Mouse (Mus musculus) E14TG2a.4 (cell line): ENCODE measurements at regions not wholly inside any gene's neighbourhood (a gene's known extent, or its start where the extent isn't known, plus 50 kb on each side); places are given as distances from the start of the nearest gene placed in this dataset.
"Not testable (repeated sequence)": the region's sequence is repeated elsewhere in the genome, so short reads cannot be mapped to it uniquely, and the experiment has no call there.

Experiments used
- H3K27me3 ChIP-seq: 2 replicates; pipeline ENCODE4 v1.6.1; 2014; ENCODE audit warnings: low read length, control low read depth; ENCODE audit not compliant: insufficient read depth
- H3K36me3 ChIP-seq: 2 replicates; pipeline ENCODE4 v1.6.1; 2014; ENCODE audit warnings: low read length, control low read depth; ENCODE audit not compliant: insufficient read depth
- H3K4me1 ChIP-seq: replicated peaks from 2 replicates; pipeline ENCODE4 v1.6.1; 2014; ENCODE audit warnings: low read depth, low read length, control low read depth
- H3K4me3 ChIP-seq: replicated peaks from 2 replicates; pipeline ENCODE4 v1.5.1; 2014; ENCODE audit warnings: mild to moderate bottlenecking, low read length
- H3K9me3 ChIP-seq: 2 replicates; pipeline ENCODE4 v1.6.1; 2014; ENCODE audit warnings: low read length, control low read depth
- CTCF ChIP-seq: conservative IDR thresholded peaks from 2 replicates; pipeline ENCODE4 v1.5.1; 2014; ENCODE audit warnings: low read length
- NANOG ChIP-seq: IDR thresholded peaks from 2 replicates; pipeline ENCODE4 v1.6.1; 2014; ENCODE audit warnings: borderline replicate concordance, low read length, mixed read lengths
- POU5F1 ChIP-seq: IDR thresholded peaks from 2 replicates; pipeline ENCODE4 v1.6.1; 2014; ENCODE audit warnings: low read length, borderline replicate concordance

DNA sequence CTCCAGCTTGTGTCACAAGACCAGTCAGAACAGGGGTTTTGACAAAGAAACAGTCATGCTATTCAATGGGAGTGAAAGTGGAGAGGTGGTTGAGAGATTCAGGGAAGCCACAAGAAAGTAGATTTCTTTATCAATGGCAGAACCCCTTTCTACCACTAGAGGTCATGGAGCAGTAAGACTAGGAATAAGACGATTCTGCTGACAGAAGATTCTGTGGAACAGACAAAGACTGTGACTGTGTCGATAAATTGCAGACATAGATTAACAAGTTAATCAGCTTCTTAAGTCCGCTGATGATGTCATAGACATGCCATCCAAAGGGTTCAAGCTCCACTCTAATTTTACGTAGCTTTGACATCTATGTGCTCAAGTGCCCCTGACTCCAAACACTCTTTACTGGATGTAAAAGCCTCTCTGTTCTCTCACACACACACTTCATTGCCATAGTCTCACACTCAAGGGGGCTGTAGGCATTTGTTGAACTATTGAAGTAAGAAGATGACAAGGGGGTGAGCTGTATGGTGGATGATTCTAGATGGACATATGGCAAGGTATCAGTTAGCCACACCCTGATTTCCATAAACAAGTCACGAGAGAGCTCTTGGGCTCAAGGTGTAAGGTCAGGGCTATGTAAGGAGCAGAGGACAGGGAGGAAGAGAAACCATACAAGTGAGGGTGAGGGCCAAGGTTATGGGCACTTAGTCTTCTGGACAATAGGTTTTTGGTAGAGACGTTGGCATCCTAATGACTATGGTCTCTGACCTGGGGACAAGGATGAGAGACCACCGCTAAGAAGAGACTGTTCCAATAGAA, 102.9 kb upstream of the Fhl2 start:
- TF ChIP-seq POU5F1 (no peak), CTCF (peak; percentile 36)
- peaks cover 5% of the 10 kb centered on the region; the same call in 1 of the 2 replicates for H3K9me3 ChIP-seq
- H3K4me3 ChIP-seq, result no peak overlapping the region
- H3K27me3 ChIP-seq, result no peaks in the 10 kb centered on the region
- H3K4me1 ChIP-seq, result no peaks in the 10 kb centered on the region
- H3K36me3 ChIP-seq, result no peaks in the 10 kb centered on the region

DNA sequence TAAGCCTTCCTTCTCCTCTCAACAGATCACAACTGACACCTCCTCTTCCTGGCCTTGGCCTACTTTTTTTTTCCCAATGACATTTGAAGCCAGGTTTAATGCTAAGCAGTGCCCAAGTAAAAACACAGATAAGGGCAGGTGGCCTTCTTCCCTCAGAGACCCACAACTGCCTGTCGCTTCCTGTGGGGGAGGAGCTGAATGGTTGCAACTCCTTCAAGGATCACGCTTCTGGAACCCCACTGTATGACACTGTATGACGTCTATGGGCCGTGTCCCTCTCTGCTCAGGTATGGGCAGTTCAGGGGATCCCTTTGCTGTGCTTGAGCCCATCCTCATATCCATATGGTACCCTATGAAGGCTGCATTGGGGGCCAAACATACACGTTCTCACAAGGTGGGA, 103.9 kb upstream of the Fhl2 start:
- H3K4me1 ChIP-seq, result no peaks in the 10 kb centered on the region
- peaks cover 6% of the 10 kb centered on the region; the same call in 1 of the 2 replicates for H3K9me3 ChIP-seq
- H3K36me3 ChIP-seq, result no peaks in the 10 kb centered on the region
- H3K4me3 ChIP-seq, result no peak overlapping the region
- no peaks in the 10 kb centered on the region for H3K27me3 ChIP-seq
- TF ChIP-seq POU5F1 (no peak), NANOG (no peak), CTCF (no peak)

DNA sequence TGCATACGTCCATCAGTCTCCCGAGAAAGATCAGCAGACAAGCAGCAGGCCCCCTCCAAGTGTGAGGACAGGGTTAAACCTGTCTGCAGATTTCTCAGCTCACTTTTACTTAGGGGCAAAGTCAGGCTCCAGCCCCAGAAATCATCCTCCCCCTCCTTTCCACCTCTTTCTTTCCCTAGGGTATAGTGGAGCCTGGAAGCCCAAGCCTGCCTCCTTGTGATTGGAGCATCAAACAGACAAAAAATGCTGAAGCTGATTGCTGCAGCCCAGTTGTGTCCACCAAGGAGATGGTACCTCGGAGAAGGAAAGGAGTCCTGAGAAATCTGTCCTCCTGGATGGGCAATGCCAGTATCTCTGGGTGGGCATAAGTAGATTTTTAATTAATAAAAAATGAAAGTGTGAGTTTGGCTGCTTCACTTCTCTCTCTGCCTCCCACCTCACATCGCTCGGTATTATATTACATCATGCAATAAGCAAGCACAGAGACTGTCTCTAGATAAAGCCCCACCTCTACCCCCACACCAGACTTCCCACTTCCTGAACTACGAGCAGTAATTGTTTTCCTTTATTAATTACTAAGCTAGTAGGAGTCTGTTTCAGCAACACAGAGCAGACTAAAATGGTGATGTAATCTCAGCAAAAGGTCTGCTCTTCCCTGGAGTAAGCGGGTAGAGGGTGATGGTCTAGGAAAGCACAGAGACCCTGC, 105.2 kb upstream of the Fhl2 start:
- Histone ChIP-seq H3K9me3 (peaks cover 6% of the 10 kb centered on the region; the same call in 1 of the 2 replicates), H3K27me3 (no peaks in the 10 kb centered on the region), H3K36me3 (no peaks in the 10 kb centered on the region), H3K4me1 (no peaks in the 10 kb centered on the region), H3K4me3 (no peak overlapping the region)
- TF ChIP-seq POU5F1 (no peak), NANOG (no peak), CTCF (no peak)

DNA sequence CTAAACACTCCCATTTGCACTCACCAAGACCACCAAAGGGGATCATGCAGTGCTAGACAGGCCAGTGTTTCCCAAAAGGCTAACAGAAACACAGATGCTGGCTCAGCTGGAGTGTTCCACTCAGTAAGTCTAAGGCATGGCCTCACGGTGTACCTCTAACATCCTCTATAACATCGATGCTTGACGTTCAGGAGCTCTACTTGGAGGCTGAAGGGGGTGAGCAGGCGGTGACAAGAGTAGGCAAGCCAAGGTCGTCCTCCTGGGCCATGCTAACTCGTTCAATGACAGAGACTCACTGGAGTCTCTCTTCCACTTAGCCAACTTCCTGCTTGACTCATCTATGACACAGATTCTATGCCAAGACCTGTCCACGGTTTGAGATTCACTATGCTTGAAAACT, 105.9 kb upstream of the Fhl2 start:
- Histone ChIP-seq H3K4me3 (no peak overlapping the region), H3K9me3 (peaks cover 6% of the 10 kb centered on the region; the same call in 1 of the 2 replicates), H3K27me3 (no peaks in the 10 kb centered on the region), H3K4me1 (no peaks in the 10 kb centered on the region), H3K36me3 (no peaks in the 10 kb centered on the region)
- TF ChIP-seq CTCF, result no peak
- TF ChIP-seq NANOG, result no peak
- no peak for TF ChIP-seq POU5F1

DNA sequence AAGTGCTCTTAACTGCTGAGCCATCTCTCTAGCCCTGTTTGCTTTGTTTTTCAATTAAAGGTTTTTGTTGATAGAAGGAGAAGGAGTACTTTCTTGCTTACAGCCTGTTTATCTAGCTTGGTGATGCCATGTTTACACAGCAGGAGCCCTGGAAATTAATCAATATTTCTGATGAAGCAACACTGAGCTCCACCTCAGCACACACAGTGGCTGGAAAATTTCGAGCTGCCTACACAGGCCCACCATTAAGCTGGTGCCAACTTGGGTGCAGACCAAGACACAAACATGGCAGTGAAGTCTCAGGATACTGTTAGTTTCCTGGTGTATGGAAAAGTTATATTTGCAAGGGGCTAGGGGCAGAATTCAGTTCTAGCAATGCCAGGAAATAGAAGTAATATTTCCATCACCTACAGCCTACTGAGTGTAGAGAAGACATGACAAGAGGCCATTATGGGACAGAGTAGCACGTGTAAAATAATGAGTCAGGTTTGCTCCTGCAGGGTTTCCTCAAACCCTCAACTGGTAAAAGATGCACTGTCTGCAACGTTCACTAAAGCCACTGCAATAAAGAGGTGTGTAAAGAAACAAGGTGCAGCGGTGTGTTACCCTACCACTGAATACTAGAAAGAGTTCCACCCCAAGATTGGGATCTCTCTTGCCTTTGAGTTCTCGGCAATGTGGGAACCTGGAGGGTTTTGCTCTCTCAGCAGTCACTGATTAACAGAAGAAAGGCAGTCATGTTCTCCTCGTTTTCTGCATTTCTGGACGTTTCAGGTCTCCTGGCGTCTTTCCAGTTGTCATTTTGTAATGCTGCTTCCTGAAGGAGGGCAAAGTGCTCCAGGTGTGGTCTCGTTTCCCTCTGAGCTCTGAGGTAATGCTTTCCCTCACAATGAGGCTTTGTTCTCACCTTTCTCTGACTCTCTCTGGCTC, 108.8 kb upstream of the Fhl2 start:
- no peaks in the 10 kb centered on the region; the same call in 1 of the 2 replicates for H3K27me3 ChIP-seq
- H3K4me1 ChIP-seq, result no peaks in the 10 kb centered on the region
- H3K9me3 ChIP-seq, result peaks cover 6% of the 10 kb centered on the region; the same call in 1 of the 2 replicates
- no peak overlapping the region for H3K4me3 ChIP-seq
- no peaks in the 10 kb centered on the region for H3K36me3 ChIP-seq
- TF ChIP-seq POU5F1 (no peak), CTCF (no peak), NANOG (no peak)

DNA sequence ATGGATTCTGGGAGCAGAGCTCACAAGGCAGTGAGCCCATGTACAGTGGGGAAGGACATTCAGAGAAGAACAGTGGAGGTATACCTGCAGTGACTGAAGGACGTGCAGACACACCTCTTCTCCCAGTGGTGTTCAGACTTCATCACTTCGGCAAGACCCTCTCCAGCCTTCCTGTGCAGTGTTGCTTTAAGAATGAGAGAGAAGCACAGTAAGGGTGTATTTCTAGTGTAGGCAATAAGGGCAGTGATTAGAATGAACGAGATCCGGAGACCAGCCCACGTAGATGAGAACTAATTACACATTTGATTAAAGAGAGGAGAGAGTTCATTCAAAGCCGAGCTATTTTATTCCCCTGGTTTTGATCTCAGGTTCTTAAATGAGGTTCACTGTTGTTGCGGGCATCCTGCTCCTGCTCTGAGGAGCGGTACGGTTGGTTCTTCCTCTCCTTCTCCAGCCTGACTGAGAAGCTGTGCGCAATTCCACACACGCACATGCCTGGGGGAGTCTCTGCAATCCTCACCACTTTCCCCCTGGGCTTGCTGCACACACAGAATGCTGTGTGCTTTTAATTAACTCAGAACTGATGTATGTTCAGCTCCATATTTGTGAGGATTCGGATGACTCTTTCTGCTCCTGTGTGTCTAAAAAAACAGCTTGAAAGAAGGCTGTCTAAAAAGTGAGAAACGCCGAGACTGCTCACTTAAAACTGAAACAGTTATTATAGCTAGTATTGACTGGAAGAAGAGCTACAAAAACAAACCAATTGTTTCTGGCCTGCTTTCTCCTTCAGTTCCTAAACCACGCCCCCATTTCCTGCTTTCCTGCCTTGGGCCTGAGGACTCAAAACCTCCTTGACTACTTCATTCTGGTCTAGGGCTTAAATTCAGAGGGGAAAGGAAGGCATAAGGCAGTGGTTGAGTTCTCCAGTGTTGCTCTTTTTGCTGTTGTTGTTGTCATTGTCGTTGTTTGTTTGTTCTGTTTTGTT, 114.2 kb upstream of the Fhl2 start:
- Histone ChIP-seq H3K4me1 (no peaks in the 10 kb centered on the region), H3K9me3 (peaks cover 14% of the 10 kb centered on the region), H3K27me3 (no peaks in the 10 kb centered on the region; the same call in 1 of the 2 replicates), H3K4me3 (no peak overlapping the region), H3K36me3 (no peaks in the 10 kb centered on the region)
- no peak for TF ChIP-seq NANOG
- TF ChIP-seq CTCF, result no peak
- no peak for TF ChIP-seq POU5F1

DNA sequence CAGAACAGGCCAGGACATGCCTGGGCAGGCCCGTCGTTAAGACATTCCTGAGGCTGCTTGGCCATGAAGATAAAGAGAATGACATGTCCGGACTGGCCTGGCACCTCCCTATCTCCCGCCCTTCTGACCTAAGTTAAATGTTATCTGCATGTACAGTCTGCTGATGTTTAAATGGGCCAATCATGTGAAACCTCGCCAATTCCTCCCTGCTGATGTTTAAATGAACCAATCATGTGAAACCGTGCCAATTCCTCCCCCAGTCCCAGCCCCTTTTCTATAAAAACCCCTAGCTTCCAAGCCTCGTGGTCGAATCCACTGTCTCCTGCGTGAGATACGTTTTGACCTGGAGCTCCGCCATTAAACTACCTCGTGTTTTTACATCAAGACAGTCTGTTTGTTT, 119.5 kb upstream of the Fhl2 start:
- not testable (repeated sequence) for H3K4me3 ChIP-seq, H3K4me1 ChIP-seq, H3K36me3 ChIP-seq, H3K27me3 ChIP-seq
- peaks cover 31% of the 10 kb centered on the region for H3K9me3 ChIP-seq
